Mouse (Mus musculus) heart, embryonic 12.5 days (tissue): ENCODE results near the gene Nipal1. TPM values are rescaled to one million over a fixed set of nuclear protein-coding genes. Genes with fewer than 3 reads are reported as not detected.

Experiments
- ATAC-seq: fragments of 200-750 bp; cut with Nextera tagmentation; 2 replicates; pipeline ENCODE4 v1.8.0; 2017; ENCODE audit warnings: moderate TSS enrichment, moderate library complexity; ENCODE audit not compliant: insufficient number of reproducible peaks, low FRiP score
- H3K27ac ChIP-seq: fragments of 300-500 bp; sonication (generic); 2 replicates; pipeline ENCODE4 v1.5.1; 2016; ENCODE audit warnings: mild to moderate bottlenecking, moderate library complexity; ENCODE audit not compliant: poor library complexity, severe bottlenecking
- H3K27me3 ChIP-seq: fragments of 300-500 bp; sonication (generic); replicated peaks from 2 replicates; pipeline ENCODE4 v1.6.1; 2016; ENCODE audit warnings: mild to moderate bottlenecking, moderate library complexity
- H3K36me3 ChIP-seq: fragments of 300-500 bp; sonication (generic); 2 replicates; pipeline ENCODE4 v1.6.1; 2016; ENCODE audit warnings: mild to moderate bottlenecking, moderate library complexity
- H3K4me1 ChIP-seq: fragments of 300-500 bp; sonication (generic); replicated peaks from 2 replicates; pipeline ENCODE4 v1.6.1; 2016; ENCODE audit warnings: mild to moderate bottlenecking
- H3K4me2 ChIP-seq: fragments of 300-500 bp; sonication (generic); 2 replicates; pipeline ENCODE4 v1.6.1; 2016; ENCODE audit warnings: mild to moderate bottlenecking, moderate library complexity
- H3K4me3 ChIP-seq: fragments of 300-500 bp; sonication (generic); 2 replicates; pipeline ENCODE4 v1.5.1; 2016; ENCODE audit warnings: mild to moderate bottlenecking
- H3K9ac ChIP-seq: fragments of 300-500 bp; sonication (generic); 2 replicates; pipeline ENCODE4 v1.6.1; 2016; ENCODE audit warnings: mild to moderate bottlenecking, moderate library complexity
- H3K9me3 ChIP-seq: fragments of 300-500 bp; sonication (generic); replicated peaks from 2 replicates; pipeline ENCODE4 v1.6.1; 2016; ENCODE audit warnings: mild to moderate bottlenecking, moderate library complexity
- WGBS: fragments of 180-500 bp; shearing (Covaris S2); methylation state at CpG from one replicate; pipeline ENCODE4 v1.1.7; 2016; 5-methylcytosine and 5-hydroxymethylcytosine counted together
- polyA plus RNA-seq: library from polyadenylated mRNA; unstranded; fragments of >200 nt; fragmentation: Nextera tagmentation; extraction: Ambion mirVana; gene quantifications from 2 replicates; pipeline ENCODE4 v1.2.1, GENCODE M21; 2016

Gene Nipal1
- polyA plus RNA-seq = 0.24 TPM in 1 of 2 replicates, not detected in the other

- Histone ChIP-seq H3K27me3 (peaks cover 34% of the 10 kb centered on the region), H3K4me2 (peak within 1 kb of the TSS; percentile 87), H3K9me3 (no peaks in the 10 kb centered on the region), H3K4me1 (no peaks in the 10 kb centered on the region), H3K36me3 (no peaks in the 10 kb centered on the region), H3K9ac (0 out of 2 replicates have a peak within 1 kb of the TSS, but pooled peaks have one; percentile 17), H3K27ac (no peak within 1 kb of the TSS), H3K4me3 (peak within 1 kb of the TSS; percentile 55)
- 1% methylated on average over 25 of the region's 25 CpGs for WGBS
- peak; percentile 84 for ATAC-seq
Measured at GRCm38 (mm10) chr5:72647418-72647907, at the start of gene Nipal1. Nipal1 (plus strand) TSS chr5:72647795.

- Histone ChIP-seq H3K36me3 (no peaks in the 10 kb centered on the region), H3K9me3 (no peaks in the 10 kb centered on the region), H3K4me1 (no peaks in the 10 kb centered on the region), H3K4me2 (no peak overlapping the region), H3K4me3 (no peak overlapping the region), H3K27ac (no peak overlapping the region), H3K27me3 (no peaks in the 10 kb centered on the region), H3K9ac (no peak overlapping the region)
- ATAC-seq = no peak
- WGBS = 15% methylated on average over 5 of the region's 5 CpGs
Measured at GRCm38 (mm10) chr5:72601006-72601405, 46.6 kb upstream of the Nipal1 start.

GRCm38 (mm10) chr5:72603138-72603537, 44.5 kb upstream of the Nipal1 start:
- 82% methylated on average over 4 of the region's 4 CpGs for WGBS
- Histone ChIP-seq H3K4me2 (no peak overlapping the region), H3K27ac (no peak overlapping the region), H3K27me3 (no peaks in the 10 kb centered on the region), H3K9ac (no peak overlapping the region), H3K9me3 (no peaks in the 10 kb centered on the region; the same call in 1 of the 2 replicates), H3K36me3 (no peaks in the 10 kb centered on the region), H3K4me3 (no peak overlapping the region), H3K4me1 (0 out of 2 replicates have a peak, but pooled peaks cover 5% of the 10 kb centered on the region)
- ATAC-seq = no peak

GRCm38 (mm10) chr5:72617413-72617812, 30.2 kb upstream of the Nipal1 start:
- H3K4me1 ChIP-seq = no peaks in the 10 kb centered on the region
- H3K9me3 ChIP-seq = no peaks in the 10 kb centered on the region
- no peaks in the 10 kb centered on the region for H3K27me3 ChIP-seq
- H3K36me3 ChIP-seq = no peaks in the 10 kb centered on the region
- no peak overlapping the region for H3K27ac ChIP-seq
- H3K4me2 ChIP-seq = no peak overlapping the region
- WGBS = 75% methylated on average over 4 of the region's 4 CpGs
- H3K9ac ChIP-seq = no peak overlapping the region
- no peak overlapping the region for H3K4me3 ChIP-seq
- ATAC-seq = no peak

GRCm38 (mm10) chr5:72621022-72621421, 26.6 kb upstream of the Nipal1 start:
- no peak overlapping the region for H3K4me2 ChIP-seq
- H3K9me3 ChIP-seq = no peaks in the 10 kb centered on the region
- no peak overlapping the region for H3K9ac ChIP-seq
- no peaks in the 10 kb centered on the region for H3K36me3 ChIP-seq
- no peak overlapping the region for H3K4me3 ChIP-seq
- H3K27me3 ChIP-seq = no peaks in the 10 kb centered on the region
- no peak overlapping the region for H3K27ac ChIP-seq
- 77% methylated on average over 1 of the region's 1 CpGs for WGBS
- ATAC-seq = no peak
- H3K4me1 ChIP-seq = no peaks in the 10 kb centered on the region

- Histone ChIP-seq H3K4me1 (no peaks in the 10 kb centered on the region), H3K9me3 (no peaks in the 10 kb centered on the region), H3K4me2 (no peak overlapping the region), H3K36me3 (no peaks in the 10 kb centered on the region), H3K9ac (no peak overlapping the region), H3K4me3 (no peak overlapping the region), H3K27ac (no peak overlapping the region), H3K27me3 (no peaks in the 10 kb centered on the region)
- no peak for ATAC-seq
- 74% methylated on average over 6 of the region's 6 CpGs for WGBS
Measured at GRCm38 (mm10) chr5:72630026-72630425, 17.6 kb upstream of the Nipal1 start.

GRCm38 (mm10) chr5:72634791-72635271, 12.8 kb upstream of the Nipal1 start:
- no peaks in the 10 kb centered on the region for H3K4me1 ChIP-seq
- H3K36me3 ChIP-seq = no peaks in the 10 kb centered on the region
- ATAC-seq = no peak
- WGBS = 62% methylated on average over 9 of the region's 9 CpGs
- H3K4me2 ChIP-seq = no peak overlapping the region
- H3K27ac ChIP-seq = no peak overlapping the region
- H3K9ac ChIP-seq = no peak overlapping the region
- no peaks in the 10 kb centered on the region for H3K9me3 ChIP-seq
- H3K4me3 ChIP-seq = no peak overlapping the region
- H3K27me3 ChIP-seq = no peaks in the 10 kb centered on the region

GRCm38 (mm10) chr5:72636122-72636521, 11.5 kb upstream of the Nipal1 start:
- Histone ChIP-seq H3K4me1 (no peaks in the 10 kb centered on the region), H3K9ac (no peak overlapping the region), H3K4me2 (no peak overlapping the region), H3K9me3 (no peaks in the 10 kb centered on the region), H3K4me3 (no peak overlapping the region), H3K36me3 (no peaks in the 10 kb centered on the region), H3K27ac (no peak overlapping the region), H3K27me3 (no peaks in the 10 kb centered on the region)
- no peak for ATAC-seq
- 39% methylated on average over 3 of the region's 3 CpGs for WGBS

GRCm38 (mm10) chr5:72636576-72636975, 11.0 kb upstream of the Nipal1 start:
- WGBS = 79% methylated on average over 3 of the region's 3 CpGs
- H3K9ac ChIP-seq = no peak overlapping the region
- H3K4me1 ChIP-seq = no peaks in the 10 kb centered on the region
- H3K4me3 ChIP-seq = no peak overlapping the region
- no peak overlapping the region for H3K27ac ChIP-seq
- no peaks in the 10 kb centered on the region for H3K27me3 ChIP-seq
- H3K36me3 ChIP-seq = no peaks in the 10 kb centered on the region
- no peak for ATAC-seq
- no peaks in the 10 kb centered on the region for H3K9me3 ChIP-seq
- no peak overlapping the region for H3K4me2 ChIP-seq

- Histone ChIP-seq H3K9me3 (no peaks in the 10 kb centered on the region), H3K4me3 (no peak overlapping the region), H3K4me2 (no peak overlapping the region), H3K4me1 (no peaks in the 10 kb centered on the region), H3K27me3 (peaks cover 10% of the 10 kb centered on the region), H3K9ac (no peak overlapping the region), H3K36me3 (no peaks in the 10 kb centered on the region), H3K27ac (no peak overlapping the region)
- 91% methylated on average over 1 of the region's 1 CpGs for WGBS
- no peak for ATAC-seq
Measured at GRCm38 (mm10) chr5:72640072-72640471, 7.5 kb upstream of the Nipal1 start.

GRCm38 (mm10) chr5:72643655-72644054, 3.9 kb upstream of the Nipal1 start:
- Histone ChIP-seq H3K4me3 (no peak overlapping the region), H3K4me1 (no peaks in the 10 kb centered on the region), H3K9me3 (no peaks in the 10 kb centered on the region), H3K9ac (no peak overlapping the region), H3K27ac (no peak overlapping the region), H3K4me2 (no peak overlapping the region), H3K27me3 (peaks cover 29% of the 10 kb centered on the region), H3K36me3 (no peaks in the 10 kb centered on the region)
- no peak for ATAC-seq
- 67% methylated on average over 7 of the region's 7 CpGs for WGBS

GRCm38 (mm10) chr5:72644175-72644574, 3.4 kb upstream of the Nipal1 start, which contains the start of gene Cnga1:
Cnga1 (minus strand) TSS chr5:72644275.
- WGBS = 92% methylated on average over 1 of the region's 1 CpGs
- Histone ChIP-seq H3K27me3 (peaks cover 34% of the 10 kb centered on the region), H3K27ac (no peak within 1 kb of the TSS), H3K4me1 (no peaks in the 10 kb centered on the region), H3K4me3 (no peak within 1 kb of the TSS), H3K4me2 (no peak within 1 kb of the TSS), H3K9ac (no peak within 1 kb of the TSS), H3K9me3 (no peaks in the 10 kb centered on the region), H3K36me3 (no peaks in the 10 kb centered on the region)
- ATAC-seq = no peak
